Mouse (Mus musculus) lung, embryonic 14.5 days (tissue): ENCODE measurements around the gene Trabd2b. TPM values are rescaled to one million over a fixed set of nuclear protein-coding genes. Genes with fewer than 3 reads are reported as not detected.

Experiments
- ATAC-seq: fragments of 200-750 bp; cut with Nextera tagmentation; 2 replicates; pipeline ENCODE4 v1.8.0; 2017; ENCODE audit warnings: mild to moderate bottlenecking, moderate TSS enrichment, moderate library complexity; ENCODE audit not compliant: insufficient read depth
- DNase-seq: peaks from one replicate; pipeline ENCODE4 v3.0.0-alpha.2; 2015
- H3K27ac ChIP-seq: fragments of 300-500 bp; sonication (generic); 2 replicates; pipeline ENCODE4 v1.5.1; 2014; ENCODE audit warnings: low read depth, mild to moderate bottlenecking, moderate library complexity
- H3K27me3 ChIP-seq: fragments of 300-500 bp; sonication (generic); 2 replicates; pipeline ENCODE4 v1.6.1; 2014; ENCODE audit warnings: low read length, control low read depth; ENCODE audit not compliant: insufficient read depth
- H3K36me3 ChIP-seq: fragments of 300-500 bp; sonication (generic); 2 replicates; pipeline ENCODE4 v1.6.1; 2014; ENCODE audit warnings: control low read depth; ENCODE audit not compliant: insufficient read depth
- H3K4me1 ChIP-seq: fragments of 300-500 bp; sonication (generic); 2 replicates; pipeline ENCODE4 v1.6.1; 2014; ENCODE audit warnings: antibody characterized with exemption, control low read depth; ENCODE audit not compliant: insufficient read depth
- H3K4me2 ChIP-seq: fragments of 300-500 bp; sonication (generic); 2 replicates; pipeline ENCODE4 v1.6.1; 2014; ENCODE audit warnings: mild to moderate bottlenecking
- H3K4me3 ChIP-seq: fragments of 300-500 bp; sonication (generic); 2 replicates; pipeline ENCODE4 v1.5.1; 2014; ENCODE audit warnings: low read depth, low read length
- H3K9ac ChIP-seq: fragments of 300-500 bp; sonication (generic); 2 replicates; pipeline ENCODE4 v1.6.1; 2014
- H3K9me3 ChIP-seq: fragments of 300-500 bp; sonication (generic); 2 replicates; pipeline ENCODE4 v1.6.1; 2016; ENCODE audit warnings: low read depth, low read length, control low read depth
- CTCF ChIP-seq: IDR thresholded peaks from 2 replicates; pipeline ENCODE4 v1.5.1; 2016; ENCODE audit warnings: antibody characterized with exemption, low read depth
- WGBS: fragments of 180-500 bp; shearing (Covaris S2); extraction: QIAGEN DNeasy Blood & Tissue Kit; methylation state at CpG from one replicate; pipeline ENCODE4 v1.1.7; 2014; 5-methylcytosine and 5-hydroxymethylcytosine counted together
- polyA plus RNA-seq: library from polyadenylated mRNA; unstranded; fragments of >200 nt; fragmentation: Nextera tagmentation; extraction: Ambion mirVana; gene quantifications from 2 replicates; pipeline ENCODE4 v1.2.1, GENCODE M21; 2014

Trabd2b gene
- polyA plus RNA-seq, 1 experiment from 2014 or later = 4.6 TPM

- Histone ChIP-seq H3K9ac (no peak overlapping the region), H3K27ac (no peak overlapping the region), H3K36me3 (no peaks in the 10 kb centered on the region), H3K9me3 (no peaks in the 10 kb centered on the region), H3K4me2 (no peak overlapping the region), H3K4me3 (no peak overlapping the region), H3K4me1 (0 out of 2 replicates have a peak, but pooled peaks cover 3% of the 10 kb centered on the region), H3K27me3 (no peaks in the 10 kb centered on the region)
- peak; percentile 47; the same call in 1 of the 2 replicates for TF ChIP-seq CTCF
- 55% methylated on average over 2 of the region's 2 CpGs for WGBS
- ATAC-seq (no peak), DNase-seq (peak; percentile 37)
Observed at GRCm38 (mm10) chr4:114442186-114442585, 35.7 kb downstream of the Trabd2b start.

- ATAC-seq (no peak), DNase-seq (no peak)
- no peak overlapping the region for H3K9ac ChIP-seq
- no peaks in the 10 kb centered on the region for H3K36me3 ChIP-seq
- no peaks in the 10 kb centered on the region for H3K9me3 ChIP-seq
- H3K4me3 ChIP-seq = no peak overlapping the region
- H3K4me1 ChIP-seq = 0 out of 2 replicates have a peak, but pooled peaks cover 3% of the 10 kb centered on the region
- no peak overlapping the region for H3K4me2 ChIP-seq
- H3K27me3 ChIP-seq = no peaks in the 10 kb centered on the region
- no peak for TF ChIP-seq CTCF
- WGBS = 76% methylated on average over 3 of the region's 3 CpGs
- no peak overlapping the region for H3K27ac ChIP-seq
Observed at GRCm38 (mm10) chr4:114442661-114443060, 36.1 kb downstream of the Trabd2b start.

GRCm38 (mm10) chr4:114448393-114449052 is 42.0 kb downstream of the Trabd2b start:
- Histone ChIP-seq H3K4me2 (no peak overlapping the region), H3K27ac (no peak overlapping the region), H3K4me1 (no peaks in the 10 kb centered on the region), H3K4me3 (no peak overlapping the region), H3K36me3 (no peaks in the 10 kb centered on the region), H3K9ac (no peak overlapping the region), H3K27me3 (no peaks in the 10 kb centered on the region), H3K9me3 (no peaks in the 10 kb centered on the region)
- TF ChIP-seq CTCF = no peak
- WGBS = 77% methylated on average over 9 of the region's 9 CpGs
- DNase-seq = no peak
- no peak for ATAC-seq

GRCm38 (mm10) chr4:114453101-114453500 is 46.6 kb downstream of the Trabd2b start:
- no peak for TF ChIP-seq CTCF
- Histone ChIP-seq H3K27me3 (no peaks in the 10 kb centered on the region), H3K4me3 (no peak overlapping the region), H3K4me2 (no peak overlapping the region), H3K27ac (no peak overlapping the region), H3K9ac (no peak overlapping the region), H3K9me3 (no peaks in the 10 kb centered on the region), H3K36me3 (no peaks in the 10 kb centered on the region), H3K4me1 (no peaks in the 10 kb centered on the region)
- WGBS = 80% methylated on average over 3 of the region's 3 CpGs
- ATAC-seq = no peak
- DNase-seq = no peak

GRCm38 (mm10) chr4:114454016-114454415 is 47.5 kb downstream of the Trabd2b start:
- ATAC-seq (no peak), DNase-seq (no peak)
- 64% methylated on average over 4 of the region's 4 CpGs for WGBS
- H3K36me3 ChIP-seq = no peaks in the 10 kb centered on the region
- no peaks in the 10 kb centered on the region for H3K4me1 ChIP-seq
- no peak for TF ChIP-seq CTCF
- no peak overlapping the region for H3K4me3 ChIP-seq
- H3K9me3 ChIP-seq = no peaks in the 10 kb centered on the region
- H3K4me2 ChIP-seq = no peak overlapping the region
- H3K27me3 ChIP-seq = no peaks in the 10 kb centered on the region
- H3K9ac ChIP-seq = no peak overlapping the region
- no peak overlapping the region for H3K27ac ChIP-seq

- Histone ChIP-seq H3K4me2 (no peak overlapping the region), H3K4me1 (no peaks in the 10 kb centered on the region), H3K36me3 (no peaks in the 10 kb centered on the region), H3K27me3 (no peaks in the 10 kb centered on the region), H3K27ac (peak overlapping the region; percentile 24; the same call in 1 of the 2 replicates), H3K9ac (no peak overlapping the region), H3K9me3 (no peaks in the 10 kb centered on the region), H3K4me3 (no peak overlapping the region)
- 61% methylated on average over 3 of the region's 3 CpGs for WGBS
- TF ChIP-seq CTCF = no peak
- ATAC-seq (peak; percentile 81), DNase-seq (peak; percentile 83)
Observed at GRCm38 (mm10) chr4:114454495-114455186, 48.1 kb downstream of the Trabd2b start.

- Histone ChIP-seq H3K4me3 (no peak overlapping the region), H3K4me1 (no peaks in the 10 kb centered on the region), H3K4me2 (no peak overlapping the region), H3K9me3 (no peaks in the 10 kb centered on the region), H3K36me3 (no peaks in the 10 kb centered on the region), H3K27ac (no peak overlapping the region), H3K9ac (no peak overlapping the region), H3K27me3 (no peaks in the 10 kb centered on the region)
- WGBS = 86% methylated on average over 2 of the region's 2 CpGs
- TF ChIP-seq CTCF = no peak
- ATAC-seq (no peak), DNase-seq (no peak)
Observed at GRCm38 (mm10) chr4:114457111-114457510, 50.6 kb downstream of the Trabd2b start.
